Mouse (Mus musculus) CH12.LX (cell line): ENCODE data around the gene Pld1. TPM values are rescaled to one million over a fixed set of nuclear protein-coding genes. Genes with fewer than 3 reads are reported as not detected.

Experiments
- DNase-seq: peaks from one replicate; pipeline ENCODE4 v3.0.0-alpha.2; 2013; ENCODE audit errors: extremely low read depth
- H3K27ac ChIP-seq: 2 replicates; pipeline ENCODE4 v1.5.1; 2012; ENCODE audit warnings: low read depth, mild to moderate bottlenecking, control low read depth, moderate library complexity; ENCODE audit not compliant: insufficient read depth
- H3K27me3 ChIP-seq: replicated peaks from 2 replicates; pipeline ENCODE3; 2012; ENCODE audit warnings: inconsistent platforms
- H3K36me3 ChIP-seq, 2 experiments: replicated peaks in 1 of 2; 2 replicates each; pipeline versions ENCODE3 to v1.6.1; 2012; ENCODE audit warnings: inconsistent platforms in 1 of 2, low read length in 1 of 2, mild to moderate bottlenecking in 1 of 2, mixed read lengths in 1 of 2, moderate library complexity in 1 of 2; ENCODE audit not compliant: control insufficient read depth in 1 of 2, insufficient read depth in 1 of 2
- H3K4me1 ChIP-seq, 2 experiments: 2 replicates each; pipeline ENCODE4 v1.6.1; 2012; ENCODE audit warnings: inconsistent platforms in 1 of 2, moderate library complexity in 1 of 2; ENCODE audit not compliant: insufficient read depth in 2 of 2, control insufficient read depth in 1 of 2
- H3K4me2 ChIP-seq: 2 replicates; pipeline ENCODE4 v1.6.1; 2012; ENCODE audit warnings: low read depth, mild to moderate bottlenecking, control low read depth; ENCODE audit not compliant: poor library complexity, insufficient read depth, severe bottlenecking
- H3K4me3 ChIP-seq, 3 experiments: fragments of 150-350 bp in 1 of 3; sonication (generic) in 1 of 3; replicated peaks in 1 of 3; 2 replicates each; pipeline versions ENCODE3 to v1.5.1; 2011 to 2012; ENCODE audit warnings: low read depth in 2 of 3, low read length in 2 of 3, mild to moderate bottlenecking in 2 of 3, moderate library complexity in 2 of 3, control low read depth in 1 of 3, improper control_type of control experiment in 1 of 3, inconsistent platforms in 1 of 3, mixed read lengths in 1 of 3; ENCODE audit not compliant: poor library complexity in 1 of 3
- H3K79me2 ChIP-seq: replicated peaks from 2 replicates; pipeline ENCODE4 v1.6.1; 2012; ENCODE audit warnings: mild to moderate bottlenecking, moderate library complexity; ENCODE audit not compliant: control insufficient read depth, poor library complexity, insufficient read depth, severe bottlenecking; ENCODE audit errors: extremely low read depth
- H3K9ac ChIP-seq: 2 replicates; pipeline ENCODE4 v1.6.1; 2012; ENCODE audit warnings: low read depth, mild to moderate bottlenecking, control low read depth, moderate library complexity; ENCODE audit not compliant: insufficient read depth
- H3K9me3 ChIP-seq: replicated peaks from 2 replicates; pipeline ENCODE3; 2012; ENCODE audit warnings: low read length, inconsistent platforms, mixed read lengths
- CTCF ChIP-seq, 2 experiments: IDR thresholded peaks in 1 of 2; conservative IDR thresholded peaks in 1 of 2; 2 replicates each; pipeline ENCODE4 v1.5.1; 2011 to 2012; ENCODE audit warnings: low read depth in 2 of 2, low read length in 2 of 2, improper control_type of control experiment in 1 of 2, inconsistent platforms in 1 of 2, mild to moderate bottlenecking in 1 of 2, moderate library complexity in 1 of 2
- dilution Hi-C: fragments of 300-500 bp; cut with MboI; formaldehyde crosslinking; loops from 2 replicates; pipeline ENCODE4 v1.14.3; 2020; ENCODE audit warnings: low sequenced_read_pairs; ENCODE audit not compliant: extremely low pct_unique_long_range_greater_than_20kb, extremely low pct_ligation_motif_present
- in situ Hi-C: fragments of 300-500 bp; cut with MboI; formaldehyde crosslinking; loops from 3 replicates; pipeline ENCODE4 v1.14.3; 2019; ENCODE audit warnings: low sequenced_read_pairs, low pct_ligation_motif_present, low pct_unique_long_range_greater_than_20kb, mixed read lengths
- polyA plus RNA-seq: library from polyadenylated mRNA; unstranded; fragments of >175 nt; gene quantifications from 2 replicates; pipeline ENCODE4 v1.2.1, GENCODE M21; 2012; ENCODE audit warnings: low read depth; ENCODE audit not compliant: insufficient read length
- total RNA-seq, 2 experiments: library from RNA; depleted of rRNA; stranded (reverse); fragments of 300-350 nt in 1 of 2; fragments of >200 nt in 1 of 2; gene quantifications; 2 replicates each; pipeline ENCODE4 v1.2.3; 2012 to 2014

Pld1 gene
- total and polyA plus RNA-seq, 3 experiments: not detected

- Histone ChIP-seq H3K27me3 (no peaks in the 10 kb centered on the region), H3K79me2 (no peaks in the 10 kb centered on the region), H3K36me3 (no peaks in the 10 kb centered on the region), H3K9ac (no peak overlapping the region), H3K9me3 (peaks cover 74% of the 10 kb centered on the region), H3K4me2 (no peak overlapping the region), H3K4me3 (no peak overlapping the region), H3K4me1 (no peaks in the 10 kb centered on the region), H3K27ac (no peak overlapping the region)
- no peak for TF ChIP-seq CTCF (conservative IDR thresholded peaks at IDR 0.05 in 1 of 2, IDR thresholded peaks at IDR 0.05 in 1 of 2; ENCODE audit: low read depth in 2 of 2, low read length in 2 of 2)
- in situ Hi-C loops (no loop called here), dilution Hi-C loops (no loop called here)
- DNase-seq: no peak
Observed at GRCm38 (mm10) chr3:28178333-28178732, 239.8 kb downstream of the Pld1 start.

Other genes starting within 250 kb of the Pld1 start
- 0.04 TPM in 1 of 2 replicates, not detected in the other for gene Fndc3b, start 227.4 kb upstream of the Pld1 start, total RNA-seq (2012; rRNA removed)
- 0.05 TPM in 1 of 2 replicates, not detected in the other for gene Fndc3b, start 227.4 kb upstream of the Pld1 start, total RNA-seq (2014; rRNA removed)
- gene Fndc3b, start 227.4 kb upstream of the Pld1 start, polyA plus RNA-seq: 0.03 and 0.08 TPM in 2 replicates
- not detected in 2 replicates for gene Tmem212, start 42.3 kb upstream of the Pld1 start, total RNA-seq (2012; rRNA removed)
- gene Tmem212, start 42.3 kb upstream of the Pld1 start, total RNA-seq (2014; rRNA removed): not detected in 2 replicates
- gene Tmem212, start 42.3 kb upstream of the Pld1 start, polyA plus RNA-seq: not detected in 2 replicates